Mouse (Mus musculus) spleen, adult 18-20 months (tissue): ENCODE data around the gene Fbxl15.

Experiments
- DNase-seq, 2 experiments: peaks; one replicate each; pipeline ENCODE4 v3.0.0; 2022; ENCODE audit warnings: mixed read lengths in 2 of 2

Gene Fbxl15

GRCm38 (mm10) chr19:46328081-46329030 is at the start of gene Fbxl15:
Gene Fbxl15, plus strand, starts transcription at chr19:46328184.
- peak; percentile 85 to 86 for DNase-seq

GRCm38 (mm10) chr19:46282081-46282849 is 45.7 kb upstream of the Fbxl15 start:
- DNase-seq, result no peak

- no peak for DNase-seq
Observed at GRCm38 (mm10) chr19:46284686-46285085, 43.3 kb upstream of the Fbxl15 start.

DNA sequence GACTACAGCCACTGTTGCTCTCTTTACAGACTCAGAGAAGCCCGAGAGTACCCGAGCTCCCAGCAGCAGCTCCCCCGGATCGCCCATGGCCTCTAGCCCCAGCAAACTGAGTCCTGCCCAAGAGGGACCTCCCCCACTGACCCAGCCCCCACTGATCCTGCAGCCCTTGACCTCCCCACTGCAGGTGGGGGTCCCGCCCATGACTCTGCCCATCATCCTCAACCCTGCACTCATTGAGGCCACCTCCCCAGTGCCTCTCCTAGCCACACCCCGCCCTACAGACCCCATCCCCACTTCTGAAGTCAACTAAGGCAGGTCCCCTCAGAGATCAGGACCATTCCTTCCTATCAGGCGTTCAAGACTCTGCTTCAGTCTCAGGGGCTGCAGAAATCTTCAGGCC is 42.4 kb upstream of the Fbxl15 start:
- no peak for DNase-seq

- DNase-seq, result no peak
Observed at GRCm38 (mm10) chr19:46286047-46286446, 41.9 kb upstream of the Fbxl15 start.

GRCm38 (mm10) chr19:46286926-46287325 is 41.1 kb upstream of the Fbxl15 start:
- no peak for DNase-seq

GRCm38 (mm10) chr19:46287566-46287965 is 40.4 kb upstream of the Fbxl15 start:
- no peak for DNase-seq

DNA sequence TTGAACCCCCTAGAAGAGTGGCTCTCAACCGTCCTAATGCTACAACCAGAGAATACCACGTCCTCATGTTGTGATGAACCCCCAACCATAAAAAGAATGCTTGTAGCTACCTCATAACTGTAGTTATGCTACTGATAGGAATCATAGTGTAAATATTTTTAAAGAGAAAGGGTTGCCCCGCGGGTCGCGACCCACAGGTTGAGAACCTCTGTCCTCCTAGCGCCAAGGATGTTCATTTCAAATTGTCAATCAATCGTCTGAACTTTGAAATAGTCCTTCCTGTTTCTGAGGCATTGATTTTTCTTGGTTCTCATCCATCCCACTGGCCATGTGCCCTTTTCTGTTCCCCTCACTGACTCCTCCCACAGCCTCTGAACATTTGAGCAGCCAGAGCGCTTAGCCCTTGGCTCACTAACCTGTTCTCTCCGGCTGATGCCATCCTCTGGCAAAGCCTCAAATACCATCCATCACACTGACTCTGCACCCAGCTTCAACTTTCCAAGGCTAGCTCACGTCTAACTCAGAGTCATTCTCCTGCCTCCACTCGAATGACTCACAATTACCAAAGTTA is 37.4 kb upstream of the Fbxl15 start:
- no peak for DNase-seq

DNA sequence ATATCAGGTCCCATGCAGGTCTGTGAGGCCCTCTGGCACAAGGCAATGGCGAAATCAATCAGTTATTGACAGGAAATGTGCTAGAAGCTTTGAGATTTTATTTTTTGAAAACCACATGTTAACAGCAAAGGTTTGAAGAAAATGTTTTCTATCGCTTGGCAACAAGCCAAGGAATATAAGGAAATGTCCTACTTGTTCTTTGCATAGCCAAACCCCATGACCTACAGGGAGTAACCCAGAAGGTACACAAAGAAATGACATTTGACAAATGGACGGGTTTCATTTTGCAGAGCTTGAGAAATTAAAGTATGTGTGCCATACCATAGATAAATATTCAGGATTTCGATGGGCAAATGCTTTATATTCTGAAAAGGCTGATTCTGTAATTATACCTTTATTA is 31.0 kb upstream of the Fbxl15 start:
- no peak for DNase-seq

- no peak for DNase-seq
Observed at GRCm38 (mm10) chr19:46300294-46301045, 27.5 kb upstream of the Fbxl15 start.

DNA sequence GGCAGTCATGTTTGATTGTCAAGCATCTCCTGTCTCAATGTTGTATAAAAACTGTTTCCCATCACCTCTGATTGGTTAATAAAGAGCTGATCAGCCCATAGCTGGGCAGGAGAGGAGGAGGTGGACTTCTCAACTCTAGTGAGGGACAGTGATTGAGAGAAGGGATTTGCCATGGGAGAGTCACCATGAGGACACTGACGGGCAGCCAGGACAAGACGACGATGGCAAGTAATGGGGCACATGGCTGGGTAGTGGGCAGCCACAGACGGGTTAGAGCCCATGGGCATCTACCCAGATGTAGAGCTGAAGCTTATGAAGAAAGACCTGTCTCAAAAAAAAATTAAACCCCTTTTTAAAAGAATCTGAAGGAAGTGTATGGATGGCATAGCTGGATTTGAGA is 25.4 kb upstream of the Fbxl15 start:
- no peak for DNase-seq

DNA sequence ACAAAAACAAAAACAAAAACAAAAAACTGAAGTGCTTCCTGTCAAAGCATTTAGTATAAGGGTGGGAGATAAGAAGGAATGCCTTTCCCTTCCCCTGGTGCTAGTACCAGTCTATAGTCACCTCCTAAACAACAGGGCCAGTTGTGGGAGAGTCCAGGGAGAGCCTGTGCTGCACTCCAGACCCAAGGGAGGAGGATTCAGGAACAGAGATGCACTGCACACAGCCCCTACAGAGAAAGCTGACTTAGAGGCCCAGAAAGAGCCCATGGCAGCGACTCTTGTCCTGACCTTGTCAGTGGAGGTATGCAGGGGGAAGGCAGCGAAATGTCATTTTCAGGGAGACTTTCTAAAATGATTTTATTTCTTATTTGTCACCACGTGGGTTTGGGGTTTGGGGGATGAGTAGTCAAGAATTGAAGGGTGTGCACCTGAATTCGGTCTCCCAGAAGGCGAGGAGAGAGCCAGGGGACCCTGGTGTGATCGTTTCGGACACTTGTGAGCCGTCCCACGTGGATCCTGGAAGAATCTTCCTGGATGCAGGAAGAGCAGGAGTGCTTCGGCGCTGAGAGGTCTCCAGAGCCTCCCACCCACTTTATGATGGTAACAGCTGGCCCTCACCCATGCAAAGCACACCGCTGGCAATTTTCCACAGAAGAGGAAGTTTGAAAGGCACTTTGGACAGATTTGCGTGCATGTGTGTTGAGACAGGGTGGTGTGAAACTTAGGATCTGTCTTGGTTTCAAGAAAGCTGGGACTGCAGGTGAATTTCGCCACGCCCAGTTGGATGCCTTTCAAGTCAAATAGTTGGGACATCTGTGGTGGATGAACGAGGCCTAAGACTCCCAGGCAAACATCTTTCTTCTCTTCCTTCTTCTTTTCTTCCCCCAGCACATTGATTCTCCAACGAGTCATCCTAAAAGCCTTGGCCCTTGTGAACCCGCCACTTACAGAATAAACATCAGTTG is 24.5 kb upstream of the Fbxl15 start:
- DNase-seq, result no peak

- DNase-seq, result peak; percentile 94 to 96
Observed at GRCm38 (mm10) chr19:46304216-46304841, 23.7 kb upstream of the Fbxl15 start, which contains the start of gene Nfkb2. Gene Nfkb2, plus strand, starts transcription at chr19:46304320.

DNA sequence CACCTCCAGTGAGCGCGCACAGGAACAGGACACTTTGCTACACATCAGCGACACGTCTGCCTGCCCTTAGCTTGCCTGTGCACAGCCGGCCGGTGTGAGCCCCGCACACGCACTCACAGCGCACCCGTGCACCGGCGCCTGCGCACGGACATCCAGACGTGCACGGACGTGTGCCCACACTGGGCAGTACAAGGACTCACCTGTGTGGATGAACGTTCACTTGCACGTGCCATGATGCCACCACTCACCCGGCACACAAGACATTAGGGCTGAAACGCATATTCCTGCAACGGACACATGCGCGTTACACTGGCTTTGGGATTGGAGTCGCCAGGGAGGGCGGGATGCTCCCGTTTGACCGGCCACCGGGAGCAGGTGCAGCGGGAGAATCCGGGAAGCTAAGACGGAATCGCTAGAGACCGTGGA is 23.1 kb upstream of the Fbxl15 start:
- DNase-seq, result no peak

GRCm38 (mm10) chr19:46305432-46306267 is 22.3 kb upstream of the Fbxl15 start:
- DNase-seq, result peak; percentile 93 to 96

DNA sequence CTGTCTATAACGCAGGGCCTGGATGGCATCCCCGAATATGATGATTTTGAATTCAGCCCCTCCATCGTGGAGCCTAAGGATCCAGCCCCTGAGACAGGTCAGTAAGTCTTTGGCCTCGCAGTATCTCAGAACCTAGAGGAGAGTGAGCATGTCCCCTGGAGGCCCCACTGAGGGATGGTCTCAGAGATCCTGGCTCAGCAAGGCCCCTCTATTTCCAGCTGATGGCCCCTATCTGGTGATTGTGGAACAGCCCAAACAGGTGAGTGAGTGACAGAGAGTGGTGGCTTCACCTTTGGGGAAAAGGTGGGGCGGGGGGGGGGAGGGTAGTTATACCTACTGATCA is 21.7 kb upstream of the Fbxl15 start:
- DNase-seq, result no peak

GRCm38 (mm10) chr19:46306751-46307289 is 21.2 kb upstream of the Fbxl15 start:
- no peak for DNase-seq

DNA sequence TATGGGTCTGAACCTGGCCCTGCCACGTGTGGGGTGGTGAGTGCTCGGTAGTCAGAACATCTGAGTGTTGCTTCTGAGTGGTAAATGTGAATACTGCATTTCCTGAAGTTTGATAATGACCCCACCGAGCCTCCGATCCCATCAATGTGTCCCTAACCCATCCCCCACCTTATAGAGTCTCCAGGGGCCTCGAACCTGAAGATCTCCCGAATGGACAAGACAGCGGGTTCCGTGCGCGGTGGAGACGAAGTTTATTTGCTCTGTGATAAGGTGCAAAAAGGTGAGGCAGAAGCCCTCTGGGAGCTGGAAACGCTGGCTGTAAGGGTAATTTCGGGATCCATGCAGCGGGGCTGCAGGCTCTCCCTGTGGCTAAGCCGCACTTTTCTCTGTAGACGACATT is 20.2 kb upstream of the Fbxl15 start:
- DNase-seq, result no peak

GRCm38 (mm10) chr19:46308303-46308702 is 19.7 kb upstream of the Fbxl15 start:
- DNase-seq, result no peak
